Mouse (Mus musculus): Measurements from ENCODE around the gene Tmprss13.

The Tmprss13 gene

GRCm38 (mm10) chr9:45318855-45319254 is at the start of gene Tmprss13:
Gene Tmprss13, plus strand, starts transcription at chr9:45319100.
- DNase-seq: no peak

DNA sequence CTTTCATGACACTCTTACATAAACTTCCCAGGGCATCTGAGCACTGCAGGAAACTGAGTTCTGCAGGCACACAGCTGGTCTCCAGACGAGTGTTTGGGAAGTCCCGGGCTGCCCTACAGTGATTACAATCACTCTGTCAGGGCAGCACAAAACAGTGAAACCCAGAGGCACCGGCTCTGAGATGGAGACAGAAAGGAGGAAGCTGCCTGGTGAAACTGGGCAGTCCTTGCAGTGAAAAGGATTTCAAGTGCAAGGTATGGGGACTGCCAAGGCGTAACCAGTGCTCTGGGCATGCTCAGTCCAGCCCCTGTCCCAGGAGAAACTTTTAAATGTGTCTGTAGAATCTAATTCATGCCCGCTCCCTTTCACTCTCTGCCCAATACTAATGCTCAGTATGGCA is 46.7 kb upstream of the Tmprss13 start:
- peak; percentile 50 to 56 for DNase-seq

DNA sequence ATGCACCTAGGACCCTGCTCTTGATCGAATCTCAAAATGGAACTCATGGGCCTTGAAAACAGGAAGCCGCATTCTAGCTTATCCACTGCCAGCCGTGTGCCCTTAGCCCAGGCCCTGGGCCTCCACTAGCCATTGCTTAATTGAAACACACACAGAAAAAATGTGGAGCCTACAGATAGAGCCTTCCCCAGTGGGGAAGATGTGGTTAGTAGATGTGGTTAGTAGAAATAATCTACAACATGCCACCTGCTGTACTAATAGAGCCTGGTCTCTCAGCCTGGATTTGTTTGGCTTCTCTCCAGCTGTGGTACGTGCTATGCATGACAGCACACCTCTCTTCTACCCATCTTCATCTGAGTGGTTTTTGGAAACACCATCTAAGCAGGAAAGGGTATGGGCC is 44.7 kb upstream of the Tmprss13 start:
- peak in 1 of 2 experiments; percentile 29 for DNase-seq

DNA sequence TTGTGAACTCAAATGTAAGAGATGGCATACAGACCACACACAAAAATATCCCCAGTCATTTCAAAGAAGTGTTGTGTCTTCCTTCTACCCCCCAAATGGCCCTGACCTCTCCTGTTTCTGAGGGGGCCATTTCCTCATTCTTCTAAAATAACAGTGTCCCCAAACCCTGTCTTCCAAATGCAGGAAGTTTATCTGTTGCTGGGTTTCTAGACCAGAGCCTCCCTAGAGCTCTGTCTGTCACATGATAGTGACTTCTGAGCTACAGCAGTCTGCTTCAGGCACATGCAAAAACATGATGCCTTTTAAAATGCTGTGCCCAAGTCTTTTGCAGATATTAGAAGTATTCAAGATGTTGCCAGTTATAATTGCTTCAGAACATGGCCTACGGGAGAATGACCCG is 44.3 kb upstream of the Tmprss13 start:
- DNase-seq: no peak

- no peak for DNase-seq
Observed at GRCm38 (mm10) chr9:45280059-45280458, 38.8 kb upstream of the Tmprss13 start.

DNA sequence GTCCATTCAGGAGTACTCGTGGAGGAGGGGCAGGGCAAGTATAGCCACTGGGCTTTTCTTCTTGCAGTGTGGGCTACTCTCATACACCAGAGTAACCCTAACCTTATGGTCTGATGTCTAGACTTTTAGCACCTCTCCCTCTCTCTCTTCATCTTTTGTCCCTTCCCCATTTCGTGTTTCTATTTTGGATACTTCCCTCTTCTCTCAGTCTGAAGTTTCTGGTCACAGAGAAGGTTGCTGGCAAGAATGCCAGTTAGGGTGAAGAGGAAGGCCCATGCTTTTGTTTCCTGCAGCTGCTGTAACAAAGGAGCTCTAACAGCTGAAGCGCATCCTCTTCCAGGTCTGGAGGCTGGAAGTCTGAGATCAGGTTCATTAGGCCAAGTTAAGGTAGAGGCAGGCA is 38.0 kb upstream of the Tmprss13 start:
- no peak for DNase-seq

DNA sequence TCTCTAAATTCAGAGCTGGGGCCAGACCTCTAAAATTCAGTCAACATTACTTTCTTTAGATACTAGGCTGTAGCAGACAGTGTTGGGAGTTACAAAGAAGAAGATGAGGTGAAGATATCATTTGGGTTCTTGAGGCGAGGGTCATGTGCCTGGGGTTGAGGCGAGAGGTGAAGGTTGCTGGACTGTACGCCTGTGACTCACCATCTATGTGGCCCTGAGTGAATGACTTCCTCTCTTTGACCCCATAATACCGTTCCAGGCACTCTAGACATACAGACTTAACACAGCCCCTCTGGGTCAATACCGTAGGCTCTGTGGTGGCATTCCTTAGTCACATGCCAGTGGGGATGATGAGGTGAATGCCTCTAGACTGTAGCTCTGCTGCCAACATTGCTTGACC is 36.4 kb upstream of the Tmprss13 start:
- no peak for DNase-seq

DNA sequence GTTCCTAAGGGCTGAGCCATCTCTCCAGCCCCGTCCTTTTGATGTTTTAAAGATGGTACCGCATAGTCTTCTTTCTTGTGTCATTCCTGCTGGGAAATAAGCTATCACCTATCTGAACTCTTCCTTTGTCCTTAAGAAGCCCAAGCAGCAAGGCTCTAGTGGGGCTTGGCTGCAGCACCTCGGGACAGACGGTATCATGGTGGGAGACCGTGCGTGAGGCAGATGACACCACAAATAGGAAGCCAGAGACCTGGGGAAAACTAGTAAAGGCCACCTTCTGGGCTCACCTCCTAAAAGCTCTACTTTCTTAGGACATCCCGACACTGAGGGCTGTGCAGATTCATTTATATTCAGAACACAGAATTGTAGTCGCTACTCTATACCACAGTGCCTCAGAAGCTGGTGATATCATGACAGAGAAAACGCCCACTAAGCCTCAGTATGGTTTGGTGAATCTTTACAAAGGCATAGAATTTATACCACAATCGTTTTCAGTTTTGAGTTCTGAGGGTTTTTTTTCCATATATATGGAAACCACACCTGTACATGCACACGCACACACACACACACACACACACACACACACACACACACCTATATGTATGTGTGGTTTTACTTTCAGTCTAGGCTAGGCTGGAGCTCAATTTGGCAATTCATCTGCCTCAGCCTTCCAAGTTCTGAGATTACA is 27.3 kb upstream of the Tmprss13 start:
- no peak for DNase-seq

GRCm38 (mm10) chr9:45294210-45295011 is 24.5 kb upstream of the Tmprss13 start:
- DNase-seq: peak; percentile 53 to 57

GRCm38 (mm10) chr9:45299231-45300006 is 19.5 kb upstream of the Tmprss13 start:
- DNase-seq: peak; percentile 72 to 74

DNA sequence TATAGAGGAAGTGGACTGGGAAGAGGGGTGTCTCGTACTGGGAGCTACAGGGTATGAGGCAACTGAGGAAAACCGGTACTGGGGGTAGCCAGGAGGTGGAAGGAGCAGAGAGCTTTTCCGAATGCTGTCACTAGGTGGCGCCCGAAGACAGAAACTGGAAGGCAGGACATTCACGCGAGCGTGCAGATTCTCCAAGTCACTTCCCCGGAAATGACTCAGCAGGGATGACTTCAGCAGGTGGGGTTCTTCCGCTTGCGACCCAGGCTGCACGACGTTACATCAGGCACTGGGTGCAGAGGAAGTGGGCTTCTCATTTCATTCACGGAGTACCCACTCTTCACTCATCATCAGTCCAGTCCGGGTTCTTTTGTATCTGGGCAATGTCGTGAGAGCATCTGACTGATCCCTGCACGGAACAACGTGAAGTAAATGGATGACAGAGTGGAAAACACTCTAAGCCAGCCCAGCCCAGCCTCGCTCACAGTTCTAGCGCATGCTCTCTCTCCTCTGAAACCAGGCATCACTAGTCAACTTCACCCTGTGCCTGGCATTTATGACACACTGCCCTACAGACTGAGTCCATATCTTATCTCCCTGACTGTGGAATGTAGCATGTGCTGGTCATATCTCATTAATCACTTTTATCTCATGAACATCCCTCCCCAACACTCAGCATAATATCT is 18.3 kb upstream of the Tmprss13 start:
- peak; percentile 86 to 93 for DNase-seq

DNA sequence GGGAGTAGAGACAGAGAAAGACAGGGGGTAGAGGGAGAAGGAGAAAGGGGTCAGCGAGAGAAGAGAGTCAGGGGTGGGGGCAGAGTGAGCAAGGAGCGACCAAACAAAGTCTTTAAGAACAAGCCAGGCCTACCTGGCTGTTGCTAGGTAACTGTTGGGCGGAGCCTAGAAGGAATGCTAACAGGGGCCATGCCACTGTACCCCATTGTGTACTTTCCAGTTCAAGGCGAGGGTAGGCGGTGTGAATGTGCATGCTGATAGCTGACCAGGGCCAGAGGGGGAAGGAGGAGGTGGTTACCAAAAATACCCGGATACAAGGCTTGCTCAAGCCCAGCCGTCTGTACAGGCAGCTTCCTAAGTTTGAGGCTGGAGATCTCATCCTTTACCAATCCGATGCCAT is 17.1 kb upstream of the Tmprss13 start:
- DNase-seq: no peak

DNA sequence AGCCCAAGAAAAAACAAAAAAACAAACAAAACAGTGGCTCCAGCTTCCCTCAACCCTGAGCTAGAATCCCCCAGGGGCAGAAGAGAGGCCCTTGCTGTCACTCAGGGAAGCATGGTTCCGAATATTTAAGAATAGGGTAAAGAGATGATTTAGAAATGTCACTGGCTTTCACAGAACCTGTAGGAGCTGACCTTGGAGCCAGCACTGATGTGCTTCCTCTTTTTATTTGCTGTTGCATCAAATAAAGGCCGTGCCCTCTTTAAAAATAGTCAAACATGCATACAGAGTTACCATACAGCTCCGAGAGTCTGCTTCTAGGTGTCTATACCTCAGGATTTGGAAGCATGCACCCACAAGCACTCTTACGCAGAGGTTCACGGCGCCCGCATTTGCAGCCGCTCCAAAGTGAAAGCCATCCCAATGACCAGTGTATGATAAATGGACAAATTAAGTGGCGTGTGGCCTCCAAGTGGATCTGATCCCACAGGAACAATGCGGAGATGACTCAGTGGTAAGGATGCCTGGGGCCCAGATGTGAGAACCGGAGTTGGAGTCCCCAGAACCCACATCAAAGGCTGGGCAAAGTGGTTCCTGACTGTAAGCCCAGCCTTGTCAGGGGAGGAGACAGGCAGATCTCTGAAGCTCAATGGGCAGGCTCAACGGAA is 12.0 kb upstream of the Tmprss13 start:
- DNase-seq: no peak

GRCm38 (mm10) chr9:45308521-45308920 is 10.4 kb upstream of the Tmprss13 start:
- no peak for DNase-seq

DNA sequence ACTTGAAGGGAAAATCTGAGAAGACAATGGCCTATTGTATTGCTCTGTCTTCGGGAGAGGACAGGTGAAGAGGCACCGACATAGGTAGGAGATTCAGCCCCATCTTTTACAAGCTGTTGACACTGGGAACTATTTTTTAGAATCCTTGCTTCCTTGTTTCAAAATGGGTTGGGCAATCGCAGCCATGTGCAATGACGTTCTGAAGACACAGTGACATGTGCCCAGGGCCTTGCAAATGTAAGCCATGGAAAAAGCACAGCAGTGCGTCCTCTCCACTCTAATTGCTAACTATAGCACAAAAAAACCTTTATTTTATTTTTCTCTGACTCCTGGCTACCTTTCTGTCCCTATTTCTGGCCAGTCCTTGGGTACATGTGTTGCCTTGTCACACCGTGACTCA is 7.0 kb upstream of the Tmprss13 start:
- no peak for DNase-seq

- DNase-seq: no peak
Observed at GRCm38 (mm10) chr9:45313913-45314312, 5.0 kb upstream of the Tmprss13 start.

DNA sequence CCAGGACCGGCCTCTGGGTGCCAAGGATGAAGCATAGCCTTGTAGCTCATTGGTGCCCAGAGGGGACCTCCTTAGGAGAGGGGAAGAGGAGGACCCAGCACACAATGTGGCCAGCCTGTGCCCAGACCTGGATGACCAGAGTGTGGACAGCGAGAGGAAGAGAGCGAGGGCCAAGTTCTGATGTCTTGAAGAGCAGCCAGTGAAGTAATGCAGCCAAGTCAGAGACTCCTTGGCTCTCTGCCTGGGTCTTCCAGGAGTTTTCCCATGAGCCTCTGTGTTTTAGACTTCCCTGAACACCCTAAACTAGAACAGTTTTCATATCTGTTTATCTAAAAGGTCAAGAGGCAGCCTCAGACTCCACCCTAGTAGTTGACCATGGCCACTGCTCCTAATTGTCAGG is 1.3 kb upstream of the Tmprss13 start:
- DNase-seq: no peak

- no peak for DNase-seq
Observed at GRCm38 (mm10) chr9:45321465-45321864, 2.6 kb downstream of the Tmprss13 start.

- DNase-seq: no peak
Observed at GRCm38 (mm10) chr9:45321946-45322430, 3.1 kb downstream of the Tmprss13 start.

DNA sequence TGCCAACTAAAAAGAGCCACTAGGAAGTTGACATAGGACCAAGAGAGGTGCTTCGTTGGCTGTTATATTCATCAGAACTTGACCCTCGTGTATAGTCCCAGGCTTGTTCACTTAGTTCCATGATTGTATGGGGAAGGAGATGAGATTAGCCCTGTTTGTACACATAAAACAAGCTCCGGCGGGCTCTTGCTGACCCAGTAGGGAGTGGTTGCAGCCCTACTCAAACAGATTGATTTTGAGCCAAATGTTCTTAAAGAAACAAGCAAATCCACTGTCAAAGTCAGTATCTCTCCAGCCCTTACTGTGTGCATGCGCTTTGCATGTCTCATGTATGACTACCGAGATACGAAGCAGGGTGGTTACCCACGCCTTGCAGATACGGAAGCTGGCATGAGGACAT is 7.5 kb downstream of the Tmprss13 start:
- no peak for DNase-seq

GRCm38 (mm10) chr9:45328263-45328662 is 9.4 kb downstream of the Tmprss13 start:
- DNase-seq: no peak

- DNase-seq: no peak
Observed at GRCm38 (mm10) chr9:45329577-45329976, 10.7 kb downstream of the Tmprss13 start.

Data from spleen, adult 18-20 months (tissue).